Mouse (Mus musculus) adrenal gland, adult 8-10 months (tissue): ENCODE data around the gene Kcnk10. TPM values are rescaled to one million over a fixed set of nuclear protein-coding genes. Genes with fewer than 3 reads are reported as not detected.

Experiments used
- DNase-seq: peaks from one replicate; pipeline ENCODE4 v3.0.0; 2022
- total RNA-seq, 4 experiments: library from RNA; stranded (reverse); gene quantifications; 2 replicates each; pipeline ENCODE4 v1.2.4; 2022

Gene Kcnk10
- total RNA-seq, 4 experiments from 2014 or later = 0.10 TPM; not detected in 3

GRCm38 (mm10) chr12:98571896-98572680 lies 6.0 kb downstream of the Kcnk10 start:
- DNase-seq = no peak

- no peak for DNase-seq
Measured at GRCm38 (mm10) chr12:98569380-98569779, 8.7 kb downstream of the Kcnk10 start.

GRCm38 (mm10) chr12:98567877-98568276 lies 10.2 kb downstream of the Kcnk10 start:
- no peak for DNase-seq

GRCm38 (mm10) chr12:98564383-98564782 lies 13.7 kb downstream of the Kcnk10 start:
- DNase-seq = no peak

- no peak for DNase-seq
Measured at GRCm38 (mm10) chr12:98563261-98563660, 14.8 kb downstream of the Kcnk10 start.

GRCm38 (mm10) chr12:98562341-98562977 lies 15.7 kb downstream of the Kcnk10 start:
- DNase-seq = no peak

- no peak for DNase-seq
Measured at GRCm38 (mm10) chr12:98560038-98560437, 18.1 kb downstream of the Kcnk10 start.

GRCm38 (mm10) chr12:98557013-98557677 lies 21.0 kb downstream of the Kcnk10 start:
- DNase-seq = no peak

- DNase-seq = no peak
Measured at GRCm38 (mm10) chr12:98549981-98550380, 28.1 kb downstream of the Kcnk10 start.

- DNase-seq = no peak
Measured at GRCm38 (mm10) chr12:98548141-98548540, 30.0 kb downstream of the Kcnk10 start.

- DNase-seq = no peak
Measured at GRCm38 (mm10) chr12:98545875-98546274, 32.2 kb downstream of the Kcnk10 start.

- DNase-seq = no peak
Measured at GRCm38 (mm10) chr12:98545251-98545560, 32.9 kb downstream of the Kcnk10 start.

- no peak for DNase-seq
Measured at GRCm38 (mm10) chr12:98544545-98545250, 33.4 kb downstream of the Kcnk10 start.

- DNase-seq = no peak
Measured at GRCm38 (mm10) chr12:98536760-98537159, 41.4 kb downstream of the Kcnk10 start.

- DNase-seq = no peak
Measured at GRCm38 (mm10) chr12:98536036-98536435, 42.1 kb downstream of the Kcnk10 start.

GRCm38 (mm10) chr12:98535494-98535901 lies 42.6 kb downstream of the Kcnk10 start:
- no peak for DNase-seq

GRCm38 (mm10) chr12:98528635-98529034 lies 49.5 kb downstream of the Kcnk10 start:
- no peak for DNase-seq

- no peak for DNase-seq
Measured at GRCm38 (mm10) chr12:98525361-98525760, 52.7 kb downstream of the Kcnk10 start.

- DNase-seq = no peak
Measured at GRCm38 (mm10) chr12:98524331-98525311, 53.5 kb downstream of the Kcnk10 start.

- DNase-seq = no peak
Measured at GRCm38 (mm10) chr12:98521311-98521710, 56.8 kb downstream of the Kcnk10 start.

- no peak for DNase-seq
Measured at GRCm38 (mm10) chr12:98520568-98520931, 57.6 kb downstream of the Kcnk10 start.
